Mouse (Mus musculus): ENCODE measurements at regions not wholly inside any gene's neighbourhood (a gene's known extent, or its start where the extent isn't known, plus 50 kb on each side); places are given as distances from the start of the nearest gene placed in this dataset.

DNA sequence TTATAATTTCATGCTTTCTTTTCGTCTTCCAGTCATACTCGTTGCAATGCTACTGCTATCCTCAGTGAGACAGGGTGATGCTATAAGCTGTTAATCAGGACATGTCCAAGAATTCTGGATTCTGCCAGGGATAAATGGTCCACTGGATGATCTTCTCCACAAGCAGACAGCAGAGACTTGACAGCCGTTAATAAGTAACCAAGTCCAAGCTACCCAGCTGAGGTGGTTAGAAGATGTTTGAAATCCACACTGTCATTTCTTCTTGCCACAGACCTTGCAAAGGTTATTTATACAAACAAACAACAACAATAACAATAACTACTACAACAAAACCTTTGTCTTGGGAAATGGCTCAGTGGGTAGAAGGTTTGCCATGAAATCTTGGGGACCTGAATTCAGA lies 443.2 kb upstream of the Pou3f3 start:
- 84% methylated on average over 3 of the region's 3 CpGs for WGBS
- no peaks in the 10 kb centered on the region for H3K79me2 ChIP-seq (replicated peaks; ENCODE audit: control insufficient read depth, insufficient read depth, low read length)
- intact Hi-C loops (cut with DNase I): no loop called here
- no peak for TF ChIP-seq CTCF (IDR thresholded peaks at IDR 0.05)
- no peak for TF ChIP-seq POLR2A (IDR thresholded peaks at IDR 0.05; ENCODE audit: insufficient read depth, low read depth, low read length)
- no peak for TF ChIP-seq EP300 (IDR thresholded peaks at IDR 0.05; ENCODE audit: insufficient read depth, low read depth, low read length)
- no peak overlapping the region for H3K4me3 ChIP-seq
- no peaks in the 10 kb centered on the region for H3K36me3 ChIP-seq (ENCODE audit: control insufficient read depth, insufficient read depth, low read length)
- DNase-seq: no peak
- H3K4me1 ChIP-seq (ENCODE audit: control insufficient read depth, insufficient read depth, low read length): no peaks in the 10 kb centered on the region
- H3K27ac ChIP-seq: no peak overlapping the region
- H3K9ac ChIP-seq (ENCODE audit: low read depth, low read length): no peak overlapping the region
- H3K27me3 ChIP-seq (ENCODE audit: control insufficient read depth, insufficient read depth, low read length): no peaks in the 10 kb centered on the region

DNA sequence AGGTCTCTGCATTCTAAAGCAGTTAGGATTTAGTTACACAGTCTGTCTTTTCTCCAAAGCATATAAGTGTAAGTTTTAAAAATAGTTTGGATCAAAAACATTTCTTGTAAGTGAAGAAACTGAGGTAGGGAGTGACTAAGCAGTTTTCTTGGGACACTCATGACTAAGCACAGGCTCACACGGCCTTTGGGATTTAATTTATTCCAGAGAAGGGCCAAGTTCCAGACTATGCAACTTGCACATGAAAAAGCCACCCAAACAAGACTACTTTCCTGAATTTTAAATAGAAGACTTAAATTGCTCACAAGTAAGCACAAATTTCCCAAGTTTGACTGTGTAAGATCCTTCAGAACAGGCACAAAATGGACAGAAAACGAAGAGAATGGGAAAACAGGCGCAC lies 441.8 kb upstream of the Pou3f3 start:
- 75% methylated on average over 3 of the region's 3 CpGs for WGBS
- H3K9ac ChIP-seq (ENCODE audit: low read depth, low read length): no peak overlapping the region
- no peak for DNase-seq
- H3K79me2 ChIP-seq (replicated peaks; ENCODE audit: control insufficient read depth, insufficient read depth, low read length): no peaks in the 10 kb centered on the region
- no peak overlapping the region for H3K27ac ChIP-seq
- no peaks in the 10 kb centered on the region for H3K27me3 ChIP-seq (ENCODE audit: control insufficient read depth, insufficient read depth, low read length)
- no peaks in the 10 kb centered on the region for H3K4me1 ChIP-seq (ENCODE audit: control insufficient read depth, insufficient read depth, low read length)
- no peak overlapping the region for H3K4me3 ChIP-seq
- intact Hi-C loops (cut with DNase I): no loop called here
- TF ChIP-seq CTCF (IDR thresholded peaks at IDR 0.05) (no peak), EP300 (IDR thresholded peaks at IDR 0.05; ENCODE audit: insufficient read depth, low read depth, low read length) (no peak), POLR2A (IDR thresholded peaks at IDR 0.05; ENCODE audit: insufficient read depth, low read depth, low read length) (no peak)
- no peaks in the 10 kb centered on the region for H3K36me3 ChIP-seq (ENCODE audit: control insufficient read depth, insufficient read depth, low read length)

DNA sequence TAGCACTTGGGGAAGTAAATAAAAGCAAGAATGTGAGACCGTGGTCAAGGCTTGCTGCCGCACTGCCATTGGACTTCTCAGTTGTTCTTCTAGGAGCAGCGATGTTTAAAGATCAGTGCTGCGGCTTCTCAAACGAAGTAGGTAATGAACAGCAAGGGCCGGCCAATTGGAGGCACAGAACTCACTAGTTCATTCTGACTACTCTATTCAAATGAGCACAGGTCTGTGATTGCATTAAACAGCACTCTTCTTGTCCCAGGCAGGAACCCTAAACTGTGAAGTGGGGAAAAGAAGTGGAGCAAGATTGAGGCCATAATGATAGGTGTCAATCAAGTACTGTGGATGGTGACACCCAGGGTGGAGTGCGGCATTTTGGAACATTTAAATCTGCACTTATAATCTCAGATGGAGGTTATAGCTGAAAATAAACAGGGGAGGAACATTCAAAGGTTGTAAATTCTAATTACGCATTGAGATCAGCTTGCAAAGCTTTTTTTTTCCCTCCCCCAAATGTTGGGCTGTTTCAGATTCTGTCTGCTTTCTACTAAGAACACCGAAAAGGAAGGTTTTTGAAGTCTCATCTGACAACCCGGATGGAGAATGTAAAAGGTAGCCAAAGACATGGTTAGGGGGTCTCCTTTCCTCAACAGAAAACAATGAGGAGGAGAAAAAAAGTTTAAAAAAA lies 438.5 kb upstream of the Pou3f3 start:
- Histone ChIP-seq H3K27ac (no peak overlapping the region), H3K27me3 (ENCODE audit: control insufficient read depth, insufficient read depth, low read length) (no peaks in the 10 kb centered on the region), H3K9ac (ENCODE audit: low read depth, low read length) (no peak overlapping the region), H3K4me3 (no peak overlapping the region), H3K36me3 (ENCODE audit: control insufficient read depth, insufficient read depth, low read length) (no peaks in the 10 kb centered on the region), H3K79me2 (replicated peaks; ENCODE audit: control insufficient read depth, insufficient read depth, low read length) (no peaks in the 10 kb centered on the region), H3K4me1 (ENCODE audit: control insufficient read depth, insufficient read depth, low read length) (no peaks in the 10 kb centered on the region)
- TF ChIP-seq EP300 (IDR thresholded peaks at IDR 0.05; ENCODE audit: insufficient read depth, low read depth, low read length) (no peak), POLR2A (IDR thresholded peaks at IDR 0.05; ENCODE audit: insufficient read depth, low read depth, low read length) (no peak), CTCF (IDR thresholded peaks at IDR 0.05) (no peak)
- DNase-seq: no peak
- WGBS: 91% methylated on average over 10 of the region's 10 CpGs
- intact Hi-C loops (cut with DNase I): no loop called here

DNA sequence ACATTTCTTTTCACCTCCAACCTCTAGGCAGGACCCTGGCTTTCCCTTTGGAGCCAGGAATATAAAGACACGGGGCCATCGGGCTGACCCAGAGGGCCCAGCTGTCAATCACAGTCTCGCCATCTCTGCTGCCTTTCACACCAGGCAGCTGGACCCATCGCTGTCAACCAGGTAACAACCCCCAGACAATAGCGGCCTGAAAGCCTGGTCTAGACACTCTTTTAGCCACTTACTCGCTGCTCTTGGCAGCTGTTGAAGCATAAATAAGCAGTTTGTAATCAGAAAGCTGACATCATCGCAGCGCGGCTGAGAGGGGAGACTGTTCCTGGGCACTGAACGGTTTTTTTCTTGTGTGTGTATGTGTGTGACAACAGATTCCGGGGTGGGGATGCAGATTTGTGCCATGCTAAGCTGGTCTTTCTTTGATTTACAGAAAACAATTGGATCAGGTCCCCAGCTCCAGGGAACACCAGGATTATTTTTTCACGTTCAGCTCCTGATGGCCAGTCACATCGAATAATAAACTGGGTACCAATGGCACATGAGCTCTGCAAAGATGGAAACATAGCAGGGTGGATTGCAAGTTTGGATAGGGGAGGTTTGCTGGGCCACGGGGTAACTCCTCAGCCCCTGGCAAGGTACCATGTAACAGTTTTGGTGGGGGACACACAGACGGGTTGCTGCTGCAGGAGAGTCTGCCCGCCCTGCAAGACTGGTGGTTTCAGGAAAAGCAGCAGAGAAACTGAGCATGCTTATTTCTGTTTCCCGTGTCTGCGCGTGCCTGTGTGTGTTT lies 437.6 kb upstream of the Pou3f3 start:
- H3K9ac ChIP-seq (ENCODE audit: low read depth, low read length): no peak overlapping the region
- H3K36me3 ChIP-seq (ENCODE audit: control insufficient read depth, insufficient read depth, low read length): no peaks in the 10 kb centered on the region
- H3K27ac ChIP-seq: no peak overlapping the region
- 37% methylated on average over 19 of the region's 19 CpGs for WGBS
- H3K79me2 ChIP-seq (replicated peaks; ENCODE audit: control insufficient read depth, insufficient read depth, low read length): no peaks in the 10 kb centered on the region
- intact Hi-C loops (cut with DNase I): no loop called here
- H3K4me1 ChIP-seq (ENCODE audit: control insufficient read depth, insufficient read depth, low read length): no peaks in the 10 kb centered on the region
- TF ChIP-seq POLR2A (IDR thresholded peaks at IDR 0.05; ENCODE audit: insufficient read depth, low read depth, low read length) (no peak), CTCF (IDR thresholded peaks at IDR 0.05) (no peak), EP300 (IDR thresholded peaks at IDR 0.05; ENCODE audit: insufficient read depth, low read depth, low read length) (no peak)
- no peaks in the 10 kb centered on the region for H3K27me3 ChIP-seq (ENCODE audit: control insufficient read depth, insufficient read depth, low read length)
- DNase-seq: no peak
- no peak overlapping the region for H3K4me3 ChIP-seq

DNA sequence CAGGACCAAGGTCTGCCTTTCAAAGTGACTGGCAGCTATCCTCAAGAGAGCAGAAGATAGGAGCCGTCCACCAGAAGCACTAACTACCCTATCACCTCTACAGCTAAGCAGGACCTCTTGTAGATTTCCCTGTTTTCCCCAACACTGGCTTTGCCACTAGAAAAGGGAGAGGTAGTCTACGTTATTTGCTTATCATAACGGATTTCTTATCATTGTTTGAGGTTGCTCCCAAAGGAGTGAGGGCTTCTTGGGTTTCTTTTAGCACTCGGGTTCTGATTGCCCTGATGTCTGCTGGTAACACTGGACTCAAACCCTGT lies 437.0 kb upstream of the Pou3f3 start:
- Histone ChIP-seq H3K27ac (no peak overlapping the region), H3K27me3 (ENCODE audit: control insufficient read depth, insufficient read depth, low read length) (no peaks in the 10 kb centered on the region), H3K9ac (ENCODE audit: low read depth, low read length) (no peak overlapping the region), H3K79me2 (replicated peaks; ENCODE audit: control insufficient read depth, insufficient read depth, low read length) (no peaks in the 10 kb centered on the region), H3K4me3 (no peak overlapping the region), H3K4me1 (ENCODE audit: control insufficient read depth, insufficient read depth, low read length) (no peaks in the 10 kb centered on the region), H3K36me3 (ENCODE audit: control insufficient read depth, insufficient read depth, low read length) (no peaks in the 10 kb centered on the region)
- 25% methylated on average over 4 of the region's 4 CpGs for WGBS
- DNase-seq: no peak
- intact Hi-C loops (cut with DNase I): no loop called here
- no peak for TF ChIP-seq EP300 (IDR thresholded peaks at IDR 0.05; ENCODE audit: insufficient read depth, low read depth, low read length)
- TF ChIP-seq POLR2A (IDR thresholded peaks at IDR 0.05; ENCODE audit: insufficient read depth, low read depth, low read length): no peak
- no peak for TF ChIP-seq CTCF (IDR thresholded peaks at IDR 0.05)

Measured in heart, adult 2 months (tissue).